Mouse (Mus musculus): ENCODE data around the gene Gmeb1.
"Not testable (repeated sequence)": the region's sequence is repeated elsewhere in the genome, so short reads cannot be mapped to it uniquely, and the experiment has no call there.

The Gmeb1 gene

GRCm38 (mm10) chr4:132273166-132273565 is 11.8 kb upstream of the Gmeb1 start:
- DNase-seq = no peak

DNA sequence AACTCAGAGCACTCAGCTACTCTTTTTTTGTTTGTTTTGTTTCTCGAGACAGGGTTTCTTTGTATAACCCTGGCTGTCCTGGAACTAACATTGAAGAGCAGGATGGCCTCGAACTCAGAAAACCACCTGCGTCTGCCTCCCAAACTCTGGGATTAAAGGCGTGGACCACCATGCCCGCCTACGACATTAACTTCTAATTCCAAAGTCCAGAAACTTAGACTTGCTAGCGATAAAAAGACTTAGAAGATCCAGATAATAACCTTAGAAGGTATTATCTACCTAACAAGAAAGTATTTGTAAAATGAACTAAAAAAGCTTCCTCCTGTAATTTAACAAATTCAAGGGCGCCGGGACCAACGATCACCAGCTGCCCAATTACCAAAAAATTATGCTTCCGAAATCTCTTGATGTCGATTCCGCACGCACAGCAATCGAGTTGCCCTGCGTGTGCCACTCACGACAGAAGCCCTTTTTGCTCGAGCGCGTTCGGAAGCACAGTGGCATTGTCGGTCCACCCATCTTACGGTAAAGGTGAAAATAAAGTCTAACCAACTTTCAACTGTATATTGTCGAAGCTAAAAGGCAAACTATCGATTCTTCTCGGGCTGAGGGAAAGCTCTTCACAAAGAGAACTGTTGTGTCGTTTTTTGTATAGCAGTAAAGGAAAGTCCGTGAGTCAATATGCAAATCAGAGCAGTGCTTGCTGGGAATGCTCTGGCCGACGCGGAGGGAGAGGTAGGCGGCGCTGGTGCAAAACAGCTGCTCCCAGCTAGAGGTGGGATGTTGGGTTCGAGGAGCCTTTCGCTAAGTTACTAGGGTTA is 8.5 kb upstream of the Gmeb1 start:
- peak; percentile 90 for DNase-seq

DNA sequence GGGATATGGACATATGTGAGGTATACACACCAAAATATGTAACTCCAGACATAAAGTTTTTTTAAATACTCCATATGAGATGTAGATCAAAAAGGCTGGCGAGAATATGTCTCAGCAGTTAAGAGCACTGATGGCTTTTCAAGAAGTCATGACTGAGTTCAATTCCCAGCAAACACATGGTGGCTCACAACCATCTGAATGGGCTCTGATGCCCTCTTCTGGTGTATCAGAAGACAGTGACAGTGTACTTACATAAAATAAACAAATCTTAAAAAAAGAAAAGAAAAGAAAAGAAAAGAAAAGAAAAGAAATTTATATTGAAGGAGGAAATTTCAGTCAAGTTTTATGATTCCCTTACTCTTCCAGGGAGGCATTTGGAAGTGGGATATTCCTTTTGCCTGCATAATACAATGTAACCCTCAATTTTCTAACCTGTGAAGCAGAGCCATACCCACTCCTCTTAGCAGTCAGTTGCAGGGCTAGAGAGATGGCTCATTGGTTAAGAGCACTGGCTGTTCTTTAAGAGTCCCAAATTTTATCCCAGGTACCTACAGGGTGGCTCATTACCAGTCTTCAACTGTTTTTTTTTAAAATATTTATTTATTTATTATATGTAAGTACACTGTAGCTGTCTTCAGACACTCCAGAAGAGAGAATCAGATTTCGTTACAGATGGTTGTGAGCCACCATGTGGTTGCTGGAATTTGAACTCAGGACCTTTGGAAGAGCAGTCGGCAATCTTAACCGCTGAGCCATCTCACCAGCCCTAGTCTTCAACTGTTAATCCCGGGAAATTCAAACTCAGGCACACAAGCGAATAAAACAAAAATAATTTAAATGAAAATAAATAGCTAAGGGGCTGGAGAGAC is 7.7 kb upstream of the Gmeb1 start:
- no peak for DNase-seq

- no peak for DNase-seq
Measured at GRCm38 (mm10) chr4:132266835-132267349, 5.5 kb upstream of the Gmeb1 start.

GRCm38 (mm10) chr4:132263313-132263712 is 1.9 kb upstream of the Gmeb1 start:
- DNase-seq = no peak

GRCm38 (mm10) chr4:132262358-132262616 is 885 bp upstream of the Gmeb1 start:
- no peak for DNase-seq

DNA sequence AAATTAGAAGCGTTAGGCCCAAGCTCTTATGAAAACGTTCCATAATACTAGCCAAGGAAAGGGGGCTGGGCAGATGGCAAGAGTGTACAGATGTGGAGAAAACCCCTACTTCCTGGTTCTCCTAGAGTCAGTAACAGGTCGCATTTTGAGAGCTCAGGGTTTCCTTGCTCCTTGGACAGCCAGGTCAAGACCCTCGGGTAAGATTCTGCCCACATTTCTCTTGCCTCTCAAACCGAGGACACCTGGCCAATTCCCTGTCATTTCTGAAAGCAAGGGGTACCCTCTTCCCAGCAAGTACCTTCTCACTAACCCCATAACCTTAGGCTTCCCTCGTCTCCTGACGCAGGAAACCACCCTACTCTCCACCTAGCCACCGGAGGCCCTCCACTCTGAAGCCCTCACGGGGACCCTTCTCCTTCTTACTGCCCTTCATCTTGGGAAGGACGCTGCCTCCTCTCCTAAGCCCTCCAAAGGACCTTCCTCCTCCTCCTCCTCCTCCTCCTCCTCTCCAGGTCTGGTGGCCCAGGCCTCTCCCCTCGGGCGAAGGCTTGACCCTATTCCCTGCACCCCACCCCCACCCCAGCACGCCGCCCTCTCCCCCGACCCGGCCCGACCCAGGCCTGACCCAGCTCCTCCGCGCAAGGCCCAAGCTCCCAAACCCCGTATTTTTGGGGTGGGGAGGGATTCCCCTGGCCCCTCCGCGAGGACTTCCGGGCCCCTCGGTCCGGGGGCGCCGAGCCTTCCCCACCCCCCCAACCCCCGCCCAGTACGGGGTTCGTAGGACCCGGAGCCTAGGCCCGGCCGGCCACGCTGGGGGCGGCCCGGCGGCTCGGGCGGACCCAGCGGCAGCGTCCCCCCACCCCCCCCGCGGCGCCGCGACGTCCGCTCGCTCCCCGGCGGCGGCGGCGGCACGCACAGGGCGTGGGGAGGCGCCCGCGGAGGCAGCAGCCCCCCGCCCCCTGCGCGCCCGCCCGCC is 710 bp downstream of the Gmeb1 start:
- peak; percentile 76 for DNase-seq

DNA sequence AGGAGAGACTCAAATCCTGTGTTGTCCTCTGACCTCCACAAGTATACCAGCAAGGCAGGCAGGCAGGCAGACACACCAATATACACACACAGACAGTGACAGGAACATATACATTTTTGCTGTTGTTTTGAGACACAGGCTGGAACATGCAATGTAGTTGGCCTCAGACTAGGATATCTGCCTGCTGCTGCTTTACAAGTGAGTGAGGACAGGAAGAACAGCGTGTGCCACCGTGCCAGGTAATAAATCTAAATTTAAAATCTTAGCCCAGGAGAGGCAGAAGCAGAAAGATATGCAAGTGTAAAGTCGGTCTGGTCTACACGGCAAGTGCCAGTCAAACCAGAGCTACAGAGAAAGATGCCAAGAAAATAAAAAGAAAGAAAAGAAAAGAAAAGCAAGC is 2.2 kb downstream of the Gmeb1 start:
- DNase-seq = no peak

- no peak for DNase-seq
Measured at GRCm38 (mm10) chr4:132256384-132256783, 5.0 kb downstream of the Gmeb1 start.

- no peak for DNase-seq
Measured at GRCm38 (mm10) chr4:132254986-132255385, 6.4 kb downstream of the Gmeb1 start.

DNA sequence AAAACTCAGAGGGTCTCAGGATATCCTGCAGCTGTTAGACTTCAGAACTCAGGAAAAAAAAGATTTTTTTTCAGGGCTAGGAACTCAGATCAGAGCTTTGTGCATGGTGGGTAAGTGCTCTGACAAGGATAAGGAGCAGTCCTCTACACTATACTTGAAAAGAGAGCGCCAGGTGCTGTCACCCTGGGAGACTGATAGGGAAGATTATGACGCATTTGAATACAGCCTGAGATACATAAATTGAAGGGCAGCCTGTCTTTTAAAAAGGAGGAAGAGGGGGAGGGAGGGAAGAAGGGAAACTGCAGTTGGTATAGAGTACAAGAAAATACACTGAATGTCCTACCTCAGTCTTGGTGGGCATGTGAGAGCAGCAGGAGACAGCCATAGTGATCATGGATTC is 7.8 kb downstream of the Gmeb1 start:
- no peak for DNase-seq

- no peak for DNase-seq
Measured at GRCm38 (mm10) chr4:132253128-132253527, 8.3 kb downstream of the Gmeb1 start.

GRCm38 (mm10) chr4:132251596-132251995 is 9.8 kb downstream of the Gmeb1 start:
- DNase-seq = no peak

- peak; percentile 34 for DNase-seq
Measured at GRCm38 (mm10) chr4:132247451-132247997, 13.9 kb downstream of the Gmeb1 start.

- DNase-seq = no peak
Measured at GRCm38 (mm10) chr4:132245643-132246042, 15.8 kb downstream of the Gmeb1 start.

GRCm38 (mm10) chr4:132241208-132241607 is 20.2 kb downstream of the Gmeb1 start:
- DNase-seq = no peak

- no peak for DNase-seq
Measured at GRCm38 (mm10) chr4:132240367-132240766, 21.0 kb downstream of the Gmeb1 start.

- no peak for DNase-seq
Measured at GRCm38 (mm10) chr4:132238356-132238755, 23.0 kb downstream of the Gmeb1 start.

DNA sequence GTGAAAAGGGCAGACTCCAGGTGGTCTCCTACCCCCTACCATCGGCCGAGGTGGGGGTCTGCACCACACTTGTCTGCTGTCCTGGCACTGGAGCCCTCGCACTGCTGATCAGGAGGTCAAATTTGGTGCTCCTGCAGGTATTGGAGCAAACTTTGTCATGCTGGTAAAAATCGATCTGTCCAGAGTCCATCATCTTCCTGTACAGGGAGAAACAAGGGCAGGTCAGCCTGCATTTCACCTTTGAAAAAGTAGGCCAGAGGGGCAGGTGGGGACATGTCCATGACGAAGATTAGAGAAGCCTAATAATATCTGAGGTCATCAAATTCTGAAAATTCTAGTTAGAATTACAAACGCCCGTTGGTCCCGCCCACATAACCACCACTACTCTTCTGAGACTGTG is 26.7 kb downstream of the Gmeb1 start:
- DNase-seq = no peak

- DNase-seq = no peak
Measured at GRCm38 (mm10) chr4:132230422-132230821, 31.0 kb downstream of the Gmeb1 start.

DNA sequence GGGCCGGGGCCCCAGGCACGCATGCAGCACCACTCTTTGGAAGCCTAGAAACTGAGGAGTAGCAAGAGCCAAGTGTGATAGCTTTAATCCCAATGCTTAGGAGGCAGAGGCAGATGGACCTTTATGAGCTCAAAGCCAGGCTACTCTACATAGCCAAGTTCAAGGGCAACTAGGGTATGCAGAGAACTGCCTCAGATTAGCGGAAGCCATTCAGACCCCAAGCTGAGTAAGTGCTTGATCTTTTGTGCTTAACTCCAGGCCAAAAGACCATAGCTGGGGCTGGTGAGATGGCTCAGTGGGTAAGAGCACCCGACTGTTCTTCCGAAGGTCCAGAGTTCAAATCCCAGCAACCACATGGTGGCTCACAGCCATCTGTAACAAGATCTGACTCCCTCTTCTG is 39.4 kb downstream of the Gmeb1 start:
- not testable (repeated sequence) for DNase-seq

DNA sequence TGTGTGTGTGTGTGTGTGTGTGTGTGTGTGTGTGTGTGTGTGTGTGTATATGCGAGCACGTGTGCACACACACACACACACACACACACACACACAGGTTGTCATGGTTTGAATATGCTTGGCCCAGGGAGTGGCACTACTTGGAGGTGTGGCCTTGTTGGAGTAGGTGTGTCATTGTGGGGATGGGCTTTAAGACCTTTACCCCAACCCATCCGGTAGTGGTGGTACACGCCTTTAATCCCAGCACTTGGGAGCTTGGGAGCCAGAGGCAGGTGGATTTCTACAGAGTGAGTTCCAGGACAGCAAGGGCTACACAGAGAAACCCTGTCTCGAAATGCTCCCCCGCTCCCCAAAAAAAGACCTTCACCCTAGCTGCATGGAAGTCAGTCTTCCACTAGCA is 43.0 kb downstream of the Gmeb1 start:
- not testable (repeated sequence) for DNase-seq
